Mouse (Mus musculus) adrenal gland, adult 10 weeks (tissue): Measurements from ENCODE around the gene Spaca7. TPM values are rescaled to one million over a fixed set of nuclear protein-coding genes. Genes with fewer than 3 reads are reported as not detected.

Experiments
- polyA plus RNA-seq: library from polyadenylated mRNA; stranded (reverse); fragments of 350-450 nt; fragmentation: Illumina TruSeq; extraction: RNeasy Lipid Tissue Mini Kit (QIAGEN cat#74804); gene quantifications from one replicate; pipeline ENCODE4 v1.2.3, GENCODE M21; 2014; ENCODE audit warnings: low read depth, low replicate concordance

The Spaca7 gene
- polyA plus RNA-seq, result not detected

GRCm38 (mm10) chr8:12572814-12573534, at the start of gene Spaca7:
Spaca7 (plus strand) TSS chr8:12573029.

Other genes with a start within 250 kb of the Spaca7 start
- not detected for gene Sox1, start 177.7 kb upstream of the Spaca7 start, polyA plus RNA-seq
- 32.7 TPM for gene Tubgcp3, start 99.2 kb downstream of the Spaca7 start, polyA plus RNA-seq
- 56.0 TPM for gene Atp11a, start 184.0 kb downstream of the Spaca7 start, polyA plus RNA-seq